Comparison of ENCODE assay signal across 23 mouse cellular contexts in genomic region chr12:39648952-39649351, GRCm38 (mm10).
A peak's percentile ranks its signal among the peaks of the same experiment; 100 is the strongest.
DNase-seq lines count a peak whose midpoint lies in the region; ATAC-seq and TF ChIP-seq lines count a peak whose summit lies in the region.
"Had no signal": no experiment of that assay in that cellular context is flagged by ENCODE, and none has a peak within 500 bp of the region (broad histone marks: within the 10 kb centered on the region; RNA-seq: fewer than 3 reads in every experiment).

No protein-coding gene starts in this region.

- H3K4me2 ChIP-seq in CH12.LX (ENCODE audit: insufficient read depth, low read depth, poor library complexity, severe bottlenecking): no peak overlapping the region
- no peak overlapping the region for H3K4me2 ChIP-seq in hindbrain, embryonic 14.5 days (replicated peaks)
- H3K4me2 ChIP-seq: embryonic facial prominence, embryonic 13.5 days; embryonic facial prominence, embryonic 15.5 days; forebrain, embryonic 13.5 days; forebrain, embryonic 15.5 days had no signal

- no peaks in the 10 kb centered on the region for H3K79me2 ChIP-seq in CH12.LX (replicated peaks; ENCODE audit: control insufficient read depth, extremely low read depth, insufficient read depth, poor library complexity, severe bottlenecking)

- no peak for TF ChIP-seq CTCF in CH12.LX (conservative IDR thresholded peaks at IDR 0.05 in 1 of 2, IDR thresholded peaks at IDR 0.05 in 1 of 2; ENCODE audit: low read depth in 2 of 2, low read length in 2 of 2)

- no peaks in the 10 kb centered on the region for H3K27me3 ChIP-seq in CH12.LX (replicated peaks)
- no peaks in the 10 kb centered on the region for H3K27me3 ChIP-seq in hindbrain, embryonic 14.5 days (ENCODE audit: control insufficient read depth, insufficient read depth, low read length)
- H3K27me3 ChIP-seq: embryonic facial prominence, embryonic 13.5 days; embryonic facial prominence, embryonic 15.5 days; forebrain, embryonic 13.5 days; forebrain, embryonic 15.5 days had no signal

- TF ChIP-seq RAD21 in CH12.LX (IDR thresholded peaks at IDR 0.05; ENCODE audit: low read depth, low read length): no peak

- no peak overlapping the region for H3K9ac ChIP-seq in CH12.LX (ENCODE audit: insufficient read depth, low read depth)
- H3K9ac ChIP-seq in hindbrain, embryonic 14.5 days: no peak overlapping the region
- H3K9ac ChIP-seq: embryonic facial prominence, embryonic 13.5 days; embryonic facial prominence, embryonic 15.5 days; forebrain, embryonic 13.5 days; forebrain, embryonic 15.5 days; forebrain, postnatal 0 days had no signal

- peak; percentile 83 for TF ChIP-seq EP300 in CH12.LX (IDR thresholded peaks at IDR 0.05; ENCODE audit: low read length)

- in situ Hi-C loops in CH12.LX (cut with MboI; ENCODE audit: low pct_ligation_motif_present, low pct_unique_long_range_greater_than_20kb, low sequenced_read_pairs): no loop called here

- H3K4me3 ChIP-seq in CH12.LX (replicated peaks in 1 of 3; ENCODE audit: low read depth in 2 of 3, low read length in 2 of 3, poor library complexity in 1 of 3): no peak overlapping the region
- no peak overlapping the region for H3K4me3 ChIP-seq in hindbrain, embryonic 14.5 days (replicated peaks; ENCODE audit: low read length)
- H3K4me3 ChIP-seq: embryonic facial prominence, embryonic 13.5 days; embryonic facial prominence, embryonic 15.5 days; erythroblast, embryonic 14.5 days; forebrain, embryonic 10.5 days; forebrain, embryonic 13.5 days; forebrain, embryonic 15.5 days had no signal

- no peak for ATAC-seq in hindbrain, embryonic 14.5 days (ENCODE audit: low FRiP score)
- ATAC-seq in granulocyte monocyte progenitor cell, adult 5-6 weeks (replicated peaks; ENCODE audit: poor library complexity, severe bottlenecking): no peak
- ATAC-seq: forebrain, embryonic 13.5 days; forebrain, embryonic 15.5 days; forebrain, postnatal 0 days had no signal

- DNase-seq in CD4-positive, CD25-positive, alpha-beta regulatory T cell, adult 2 months (ENCODE audit: low read depth, low spot score): peak; percentile 5
- DNase-seq in CH12.LX (ENCODE audit: extremely low read depth): peak; percentile 1
- DNase-seq in induced T-regulatory cell, adult 2 months (ENCODE audit: low read depth): peak; percentile 29
- no peak for DNase-seq in spleen, postnatal 4 days (ENCODE audit: low spot score in 2 of 2)
- DNase-seq in embryo, embryonic 10.5 days (ENCODE audit: low spot score): no peak
- no peak for DNase-seq in hindbrain, embryonic 14.5 days (ENCODE audit: low spot score)
- DNase-seq: adrenal gland, adult 8-10 months; adrenal gland, postnatal 14 days; adrenal gland, postnatal 36 days; cerebellum, adult 11-12 months; cerebellum, adult 2 months; cerebellum, adult 9-10 months; cerebellum, postnatal 10 days; cerebellum, postnatal 25 days; embryo, embryonic 11 days; forebrain, postnatal 0 days had no signal

- no peak for TF ChIP-seq POLR2A in CH12.LX (IDR thresholded peaks at IDR 0.05; ENCODE audit: low read depth, low read length)

- no peaks in the 10 kb centered on the region for H3K9me3 ChIP-seq in CH12.LX (replicated peaks; ENCODE audit: low read length)
- H3K9me3 ChIP-seq in hindbrain, embryonic 14.5 days (ENCODE audit: control insufficient read depth, low read length): no peaks in the 10 kb centered on the region
- H3K9me3 ChIP-seq: embryonic facial prominence, embryonic 13.5 days; embryonic facial prominence, embryonic 15.5 days; forebrain, embryonic 10.5 days; forebrain, embryonic 13.5 days; forebrain, embryonic 15.5 days had no signal

- dilution Hi-C loops in CH12.LX (cut with MboI; ENCODE audit: extremely low pct_ligation_motif_present, extremely low pct_unique_long_range_greater_than_20kb, low sequenced_read_pairs): no loop called here

- no peaks in the 10 kb centered on the region for H3K36me3 ChIP-seq in CH12.LX (replicated peaks in 1 of 2; ENCODE audit: control insufficient read depth in 1 of 2, insufficient read depth in 1 of 2, low read length in 1 of 2)
- no peaks in the 10 kb centered on the region for H3K36me3 ChIP-seq in hindbrain, embryonic 14.5 days (replicated peaks; ENCODE audit: control insufficient read depth, insufficient read depth)
- H3K36me3 ChIP-seq: embryonic facial prominence, embryonic 13.5 days; embryonic facial prominence, embryonic 15.5 days; forebrain, embryonic 10.5 days; forebrain, embryonic 15.5 days had no signal

- no peaks in the 10 kb centered on the region for H3K4me1 ChIP-seq in CH12.LX (ENCODE audit: control insufficient read depth in 1 of 2, insufficient read depth in 2 of 2)
- no peaks in the 10 kb centered on the region for H3K4me1 ChIP-seq in hindbrain, embryonic 14.5 days (replicated peaks; ENCODE audit: control insufficient read depth, insufficient read depth, low read length)
- H3K4me1 ChIP-seq: embryonic facial prominence, embryonic 13.5 days; embryonic facial prominence, embryonic 15.5 days had no signal

- no peak overlapping the region for H3K27ac ChIP-seq in CH12.LX (ENCODE audit: insufficient read depth, low read depth)
- H3K27ac ChIP-seq in hindbrain, embryonic 14.5 days: no peak overlapping the region
- H3K27ac ChIP-seq: embryonic facial prominence, embryonic 13.5 days; embryonic facial prominence, embryonic 15.5 days; forebrain, embryonic 10.5 days; forebrain, embryonic 13.5 days; forebrain, embryonic 15.5 days had no signal

TF ChIP-seq in CH12.LX, 34 proteins besides CTCF, POLR2A, EP300 and RAD21:
- TF ChIP-seq RCOR1 (conservative IDR thresholded peaks at IDR 0.05; ENCODE audit: low read depth, low read length): no peak
- TF ChIP-seq IRF4 (IDR thresholded peaks at IDR 0.05; ENCODE audit: low read depth, low read length): peak; percentile 81
- TF ChIP-seq ZMIZ1 (IDR thresholded peaks at IDR 0.05; ENCODE audit: low read depth, low read length): no peak
- no peak for TF ChIP-seq MAX (IDR thresholded peaks at IDR 0.05; ENCODE audit: low read length)
- no peak for TF ChIP-seq ZKSCAN1 (IDR thresholded peaks at IDR 0.05; ENCODE audit: borderline replicate concordance, low read depth, low read length)
- peak; percentile 90 for TF ChIP-seq JUND (conservative IDR thresholded peaks at IDR 0.05; ENCODE audit: low read depth, low read length)
- TF ChIP-seq HCFC1 (IDR thresholded peaks at IDR 0.05; ENCODE audit: low read depth, low read length): no peak
- no peak for TF ChIP-seq CHD1 (IDR thresholded peaks at IDR 0.05; ENCODE audit: low read depth, low read length)
- TF ChIP-seq SIN3A (IDR thresholded peaks at IDR 0.05; ENCODE audit: low read length): peak; percentile 34; the same call in 1 of the 2 replicates
- TF ChIP-seq JUN (IDR thresholded peaks at IDR 0.05; ENCODE audit: insufficient read depth, low read depth, low read length): peak; percentile 65
- TF ChIP-seq MAFK (IDR thresholded peaks at IDR 0.05; ENCODE audit: insufficient replicate concordance, low read length): 0 out of 2 replicates have a peak, but pooled peaks have one; percentile 12
- TF ChIP-seq TCF12 (IDR thresholded peaks at IDR 0.05; ENCODE audit: low read depth, low read length): no peak

Comparison
In these comparisons a context has a peak if more than half of its experiments do, and no peak if none do; other contexts are left out.
1. DNase-seq: peak in CD4-positive, CD25-positive, alpha-beta regulatory T cell, adult 2 months (single experiment), CH12.LX (single experiment) and induced T-regulatory cell, adult 2 months (single experiment); none in spleen, postnatal 4 days (0 of 2), embryo, embryonic 10.5 days (single experiment) and hindbrain, embryonic 14.5 days (single experiment).